Mouse (Mus musculus) stomach, postnatal 0 days (tissue): ENCODE data around the gene D430019H16Rik.

Source experiments
- CTCF ChIP-seq: IDR thresholded peaks from 2 replicates; pipeline ENCODE4 v1.5.1; 2016; ENCODE audit warnings: antibody characterized with exemption, low read depth, mild to moderate bottlenecking, moderate library complexity
- EP300 ChIP-seq: optimal IDR thresholded peaks from 2 replicates; pipeline ENCODE3; 2016; ENCODE audit warnings: antibody characterized with exemption

- TF ChIP-seq CTCF (no peak), EP300 (no peak)
These were observed 57.5 kb downstream of the D430019H16Rik start for GRCm38 (mm10) chr12:105511109-105511508.
